Mouse (Mus musculus): ENCODE results near the gene Cope. TPM values are rescaled to one million over a fixed set of nuclear protein-coding genes. Genes with fewer than 3 reads are reported as not detected.

Cope gene
- polyA plus RNA-seq, 1 experiment from 2014 or later, result 341 TPM

DNA sequence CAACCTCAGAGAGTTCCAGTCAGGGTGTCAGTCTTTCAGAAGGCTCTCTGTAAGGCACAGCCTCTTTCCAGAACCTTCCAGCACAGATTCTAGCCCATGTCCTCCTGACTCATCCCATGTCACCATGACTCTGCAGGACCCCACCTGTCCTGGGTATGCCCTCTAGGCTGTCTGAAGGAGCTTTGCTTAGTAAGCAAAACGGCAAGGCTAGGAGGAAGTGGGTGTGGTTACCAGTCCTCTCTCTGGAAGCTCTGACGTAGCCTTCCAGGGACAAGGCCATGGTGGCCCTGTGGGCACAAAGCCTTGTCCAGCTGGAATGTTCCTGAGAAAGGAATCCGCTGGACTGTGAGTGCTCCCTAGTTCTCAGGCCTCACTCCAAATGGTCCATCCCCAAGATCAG is 29.4 kb upstream of the Cope start:
- no peak overlapping the region for H3K4me3 ChIP-seq (ENCODE audit: low read depth, low read length)
- no peak overlapping the region for H3K27ac ChIP-seq (ENCODE audit: low read length)
- no peak overlapping the region for H3K4me2 ChIP-seq (replicated peaks; ENCODE audit: low read depth, low read length)
- whole genome bisulfite sequencing, result 36% methylated on average over 3 of the region's 3 CpGs
- no peaks in the 10 kb centered on the region for H3K4me1 ChIP-seq (ENCODE audit: control insufficient read depth, insufficient read depth, low read length)
- no peaks in the 10 kb centered on the region for H3K9me3 ChIP-seq (ENCODE audit: control insufficient read depth, low read depth, low read length)
- no peaks in the 10 kb centered on the region for H3K27me3 ChIP-seq (ENCODE audit: control insufficient read depth, insufficient read depth, low read length)
- no peaks in the 10 kb centered on the region for H3K36me3 ChIP-seq (ENCODE audit: control insufficient read depth, insufficient read depth, low read length)
- no peak overlapping the region for H3K9ac ChIP-seq (replicated peaks; ENCODE audit: low read depth, low read length)
- peak; percentile 56 for ATAC-seq (ENCODE audit: insufficient number of reproducible peaks, insufficient read depth, low FRiP score, low read depth)

DNA sequence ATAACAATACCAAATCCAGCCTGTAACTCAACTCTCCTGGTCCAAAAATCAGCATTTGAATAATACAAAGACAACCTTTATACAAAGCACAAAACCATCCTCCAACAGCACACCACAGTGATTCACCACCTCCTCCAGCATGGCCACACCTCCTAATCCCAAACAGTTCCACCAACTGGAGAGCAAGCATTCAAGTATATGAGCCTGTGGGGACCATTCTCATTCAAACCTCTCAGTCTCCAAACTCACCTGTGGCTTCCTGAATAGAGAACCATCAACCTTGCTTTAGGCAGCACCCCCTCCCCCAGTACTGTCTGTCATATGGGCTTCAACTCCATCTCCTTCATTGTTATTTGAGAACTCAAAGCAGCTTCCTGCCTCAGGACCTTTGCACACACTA is 28.0 kb upstream of the Cope start:
- H3K4me3 ChIP-seq (ENCODE audit: low read depth, low read length), result no peak overlapping the region
- H3K9ac ChIP-seq (replicated peaks; ENCODE audit: low read depth, low read length), result no peak overlapping the region
- H3K9me3 ChIP-seq (ENCODE audit: control insufficient read depth, low read depth, low read length), result no peaks in the 10 kb centered on the region
- no peak overlapping the region for H3K4me2 ChIP-seq (replicated peaks; ENCODE audit: low read depth, low read length)
- H3K27me3 ChIP-seq (ENCODE audit: control insufficient read depth, insufficient read depth, low read length), result no peaks in the 10 kb centered on the region
- H3K27ac ChIP-seq (ENCODE audit: low read length), result no peak overlapping the region
- H3K4me1 ChIP-seq (ENCODE audit: control insufficient read depth, insufficient read depth, low read length), result no peaks in the 10 kb centered on the region
- H3K36me3 ChIP-seq (ENCODE audit: control insufficient read depth, insufficient read depth, low read length), result no peaks in the 10 kb centered on the region
- no peak for ATAC-seq (ENCODE audit: insufficient number of reproducible peaks, insufficient read depth, low FRiP score, low read depth)

DNA sequence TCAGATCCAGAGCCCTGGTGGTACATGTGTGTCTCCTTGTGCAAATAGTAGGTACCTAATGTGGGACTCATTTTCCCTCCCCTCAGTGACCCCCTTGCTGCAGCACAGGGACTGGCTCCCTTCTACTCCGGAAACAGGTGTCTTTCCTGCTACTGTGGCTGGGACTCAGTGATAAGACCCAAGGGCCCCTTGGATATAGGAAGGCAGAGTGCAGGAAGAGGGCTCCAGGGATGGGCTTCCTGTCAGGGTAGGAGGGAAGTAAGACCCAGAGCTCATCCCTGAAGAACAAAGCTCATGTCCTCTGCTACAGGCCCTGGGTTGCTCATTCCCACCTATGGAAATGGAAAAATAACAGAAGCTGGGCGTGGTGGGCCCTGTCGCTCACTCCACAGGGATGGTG is 25.8 kb upstream of the Cope start:
- 75% methylated on average over 3 of the region's 3 CpGs for WGBS
- ATAC-seq (ENCODE audit: insufficient number of reproducible peaks, insufficient read depth, low FRiP score, low read depth), result no peak

DNA sequence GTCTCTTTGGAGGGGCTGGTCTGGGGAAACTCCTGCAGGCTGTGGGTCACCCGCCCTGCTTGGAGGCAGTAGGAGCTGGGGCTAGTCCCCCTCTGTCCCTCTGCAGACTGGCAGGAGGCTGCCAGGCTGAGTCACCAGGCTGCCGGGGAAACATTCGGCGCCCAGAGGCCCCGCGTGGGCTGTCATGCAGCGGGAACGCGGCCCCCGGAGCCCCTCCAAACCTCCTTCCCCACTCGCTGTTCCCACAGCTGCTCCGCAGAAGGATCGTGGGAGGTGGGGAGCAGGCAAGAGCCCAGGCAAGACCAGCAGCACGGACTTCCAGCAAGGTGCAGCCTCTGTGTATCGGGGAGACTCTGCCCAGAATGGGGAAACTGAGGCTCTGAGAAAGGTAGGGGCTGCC is 24.1 kb upstream of the Cope start:
- no peak for ATAC-seq (ENCODE audit: insufficient number of reproducible peaks, insufficient read depth, low FRiP score, low read depth)
- Histone ChIP-seq H3K4me1 (ENCODE audit: control insufficient read depth, insufficient read depth, low read length) (0 out of 2 replicates have a peak, but pooled peaks cover 8% of the 10 kb centered on the region), H3K36me3 (ENCODE audit: control insufficient read depth, insufficient read depth, low read length) (no peaks in the 10 kb centered on the region), H3K27ac (ENCODE audit: low read length) (no peak overlapping the region), H3K9ac (replicated peaks; ENCODE audit: low read depth, low read length) (no peak overlapping the region), H3K9me3 (ENCODE audit: control insufficient read depth, low read depth, low read length) (no peaks in the 10 kb centered on the region), H3K4me2 (replicated peaks; ENCODE audit: low read depth, low read length) (no peak overlapping the region), H3K27me3 (ENCODE audit: control insufficient read depth, insufficient read depth, low read length) (no peaks in the 10 kb centered on the region), H3K4me3 (ENCODE audit: low read depth, low read length) (no peak overlapping the region)
- 61% methylated on average over 15 of the region's 15 CpGs for whole genome bisulfite sequencing

More for the DNA sequence above, 25.8 kb upstream of the Cope start:
- Histone ChIP-seq H3K9ac (replicated peaks; ENCODE audit: low read depth, low read length) (no peak overlapping the region), H3K36me3 (ENCODE audit: control insufficient read depth, insufficient read depth, low read length) (no peaks in the 10 kb centered on the region), H3K4me3 (ENCODE audit: low read depth, low read length) (no peak overlapping the region), H3K4me1 (ENCODE audit: control insufficient read depth, insufficient read depth, low read length) (no peaks in the 10 kb centered on the region), H3K27me3 (ENCODE audit: control insufficient read depth, insufficient read depth, low read length) (no peaks in the 10 kb centered on the region), H3K27ac (ENCODE audit: low read length) (no peak overlapping the region), H3K4me2 (replicated peaks; ENCODE audit: low read depth, low read length) (no peak overlapping the region), H3K9me3 (ENCODE audit: control insufficient read depth, low read depth, low read length) (no peaks in the 10 kb centered on the region)

DNA sequence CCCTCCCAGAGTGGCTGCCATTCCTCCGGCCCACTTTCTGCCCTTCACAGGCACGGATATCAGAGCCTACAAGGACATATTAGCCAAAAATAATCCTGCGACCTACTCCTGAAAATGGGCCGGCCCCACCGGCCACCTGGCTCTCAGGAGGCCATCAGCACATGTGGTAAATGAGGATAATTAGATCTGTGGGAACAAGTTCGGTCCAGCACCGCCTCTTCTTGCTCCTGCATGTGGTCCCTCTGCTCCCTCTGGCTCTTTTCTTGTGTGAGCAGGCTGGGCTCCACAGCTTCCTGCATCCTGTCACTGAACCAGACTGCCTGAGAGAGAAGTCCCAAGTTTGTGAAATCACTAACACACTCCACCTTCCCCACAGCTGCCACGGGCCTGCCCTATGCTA is 23.1 kb upstream of the Cope start:
- Histone ChIP-seq H3K4me2 (replicated peaks; ENCODE audit: low read depth, low read length) (no peak overlapping the region), H3K9ac (replicated peaks; ENCODE audit: low read depth, low read length) (no peak overlapping the region), H3K27ac (ENCODE audit: low read length) (no peak overlapping the region), H3K27me3 (ENCODE audit: control insufficient read depth, insufficient read depth, low read length) (no peaks in the 10 kb centered on the region), H3K9me3 (ENCODE audit: control insufficient read depth, low read depth, low read length) (no peaks in the 10 kb centered on the region), H3K4me3 (ENCODE audit: low read depth, low read length) (no peak overlapping the region), H3K36me3 (ENCODE audit: control insufficient read depth, insufficient read depth, low read length) (no peaks in the 10 kb centered on the region), H3K4me1 (ENCODE audit: control insufficient read depth, insufficient read depth, low read length) (peaks cover 9% of the 10 kb centered on the region; the same call in 1 of the 2 replicates)
- whole genome bisulfite sequencing, result 64% methylated on average over 8 of the region's 8 CpGs
- ATAC-seq (ENCODE audit: insufficient number of reproducible peaks, insufficient read depth, low FRiP score, low read depth), result no peak

DNA sequence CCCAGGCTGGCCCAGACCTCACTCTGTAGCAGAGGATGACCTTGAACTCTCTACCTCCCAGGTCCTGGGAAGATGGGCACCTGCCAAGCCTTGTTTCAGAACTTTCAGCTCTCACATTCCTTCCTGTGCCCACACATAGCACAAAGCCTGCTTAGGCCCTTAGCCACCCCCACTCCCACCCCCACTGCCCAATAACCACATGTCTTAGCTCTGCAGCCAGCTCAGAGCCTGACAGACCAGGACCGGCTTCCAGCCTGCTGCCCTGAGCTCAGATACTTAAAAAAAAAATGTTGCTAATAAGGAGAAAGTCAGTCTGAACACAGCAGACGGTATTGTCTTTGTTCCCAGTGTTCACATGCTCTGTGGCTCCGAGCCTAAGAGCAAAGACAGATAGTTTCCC is 21.3 kb upstream of the Cope start:
- 26% methylated on average over 3 of the region's 3 CpGs for WGBS
- no peaks in the 10 kb centered on the region for H3K9me3 ChIP-seq (ENCODE audit: control insufficient read depth, low read depth, low read length)
- no peak overlapping the region for H3K9ac ChIP-seq (replicated peaks; ENCODE audit: low read depth, low read length)
- ATAC-seq (ENCODE audit: insufficient number of reproducible peaks, insufficient read depth, low FRiP score, low read depth), result no peak
- H3K4me3 ChIP-seq (ENCODE audit: low read depth, low read length), result no peak overlapping the region
- H3K4me2 ChIP-seq (replicated peaks; ENCODE audit: low read depth, low read length), result no peak overlapping the region
- no peaks in the 10 kb centered on the region for H3K27me3 ChIP-seq (ENCODE audit: control insufficient read depth, insufficient read depth, low read length)
- peaks cover 14% of the 10 kb centered on the region for H3K36me3 ChIP-seq (ENCODE audit: control insufficient read depth, insufficient read depth, low read length)
- H3K27ac ChIP-seq (ENCODE audit: low read length), result no peak overlapping the region
- peaks cover 13% of the 10 kb centered on the region; the same call in 1 of the 2 replicates for H3K4me1 ChIP-seq (ENCODE audit: control insufficient read depth, insufficient read depth, low read length)

DNA sequence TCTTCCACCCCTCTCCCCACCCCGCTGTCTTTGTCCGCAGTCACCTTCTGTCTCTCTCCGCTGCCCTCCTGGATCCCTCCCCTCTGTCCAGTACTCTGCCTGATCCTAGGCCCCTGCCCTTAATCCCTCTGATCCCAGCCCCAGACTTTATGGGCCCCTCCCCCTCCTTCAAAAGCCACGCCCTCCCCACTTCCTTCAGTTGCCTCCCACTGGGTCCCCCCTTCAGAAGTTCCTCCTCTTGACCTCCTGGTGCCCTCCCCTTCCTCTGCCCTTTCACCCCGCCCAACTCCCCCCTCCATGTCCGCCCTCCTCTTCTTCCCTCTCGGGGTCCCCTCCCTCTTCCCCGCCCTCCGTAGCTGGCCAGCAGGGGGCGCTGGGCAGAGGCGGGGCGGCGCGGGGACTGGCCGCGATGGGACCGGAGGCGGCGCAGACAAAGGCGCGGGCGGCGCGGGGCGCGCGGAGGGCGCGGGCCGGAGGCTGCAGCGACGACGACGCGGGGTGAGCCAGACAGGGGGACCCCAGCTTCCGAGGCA is 19.6 kb upstream of the Cope start, which contains the start of gene Homer3:
Gene Homer3, plus strand, starts transcription at position 225 of the 533 bp plus-strand sequence.
- H3K4me1 ChIP-seq (ENCODE audit: control insufficient read depth, insufficient read depth, low read length), result peaks cover 13% of the 10 kb centered on the region; the same call in 1 of the 2 replicates
- WGBS, result under 1% methylated on average over 35 of the region's 36 CpGs
- H3K4me2 ChIP-seq (replicated peaks; ENCODE audit: low read depth, low read length), result peak within 1 kb of the TSS; percentile 86
- H3K9ac ChIP-seq (replicated peaks; ENCODE audit: low read depth, low read length), result peak within 1 kb of the TSS; percentile 91
- ATAC-seq (ENCODE audit: insufficient number of reproducible peaks, insufficient read depth, low FRiP score, low read depth), result peak; percentile 90
- no peaks in the 10 kb centered on the region for H3K9me3 ChIP-seq (ENCODE audit: control insufficient read depth, low read depth, low read length)
- peak within 1 kb of the TSS; percentile 74 for H3K4me3 ChIP-seq (ENCODE audit: low read depth, low read length)
- H3K27ac ChIP-seq (ENCODE audit: low read length), result peak within 1 kb of the TSS; percentile 69
- H3K27me3 ChIP-seq (ENCODE audit: control insufficient read depth, insufficient read depth, low read length), result no peaks in the 10 kb centered on the region
- peaks cover 28% of the 10 kb centered on the region for H3K36me3 ChIP-seq (ENCODE audit: control insufficient read depth, insufficient read depth, low read length)

DNA sequence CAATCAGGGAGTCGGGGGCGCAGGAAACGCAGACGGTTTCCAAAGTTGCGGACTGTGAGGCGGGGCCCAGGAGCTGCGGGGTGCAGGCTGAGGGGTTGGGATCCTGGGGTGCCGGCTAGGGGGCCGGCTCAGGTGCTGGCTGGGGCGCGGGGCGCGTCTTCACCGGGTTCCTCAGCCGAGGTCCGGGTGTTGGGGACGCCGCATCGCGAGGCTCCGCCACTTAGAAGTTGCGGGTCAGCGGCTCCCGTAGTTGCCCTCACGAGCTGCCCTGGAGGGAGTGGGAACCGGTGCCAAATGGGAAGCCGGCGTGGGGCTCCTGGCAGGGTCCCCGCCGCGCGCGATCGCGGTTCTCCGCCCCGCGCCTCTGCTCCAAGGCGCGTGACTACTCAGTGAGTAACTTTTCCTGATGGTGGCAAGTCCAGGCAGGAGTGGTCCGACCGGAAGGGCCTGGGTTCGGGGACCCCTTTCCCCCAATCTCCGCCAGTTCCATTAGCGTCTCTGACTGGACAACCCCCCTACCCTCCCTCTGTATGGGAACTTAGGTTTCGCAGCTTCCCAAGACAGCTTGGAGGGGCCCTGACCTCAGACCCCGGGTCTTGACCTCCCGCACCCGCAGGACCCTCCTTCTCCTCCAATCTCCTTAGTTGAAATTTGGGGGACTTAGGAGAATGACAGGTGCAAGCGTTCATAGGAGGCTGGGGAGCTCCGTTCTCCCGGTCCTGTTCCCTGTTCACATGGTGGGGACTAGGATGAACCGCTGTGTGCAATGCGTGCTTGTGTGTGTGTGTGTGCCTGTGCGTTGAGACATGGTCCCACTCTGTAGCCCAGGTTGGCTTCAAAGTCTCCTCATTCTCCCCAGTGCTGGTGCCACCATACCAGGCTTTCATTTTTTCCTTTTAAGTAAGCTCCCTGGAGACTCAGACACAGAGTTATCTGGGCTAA is 18.9 kb upstream of the Cope start:
- Histone ChIP-seq H3K36me3 (ENCODE audit: control insufficient read depth, insufficient read depth, low read length) (peaks cover 33% of the 10 kb centered on the region), H3K4me2 (replicated peaks; ENCODE audit: low read depth, low read length) (peak overlapping the region; percentile 86), H3K27me3 (ENCODE audit: control insufficient read depth, insufficient read depth, low read length) (no peaks in the 10 kb centered on the region), H3K9me3 (ENCODE audit: control insufficient read depth, low read depth, low read length) (no peaks in the 10 kb centered on the region), H3K4me3 (ENCODE audit: low read depth, low read length) (peak overlapping the region; percentile 74), H3K9ac (replicated peaks; ENCODE audit: low read depth, low read length) (peak overlapping the region; percentile 91), H3K4me1 (ENCODE audit: control insufficient read depth, insufficient read depth, low read length) (peaks cover 13% of the 10 kb centered on the region; the same call in 1 of the 2 replicates), H3K27ac (ENCODE audit: low read length) (peak overlapping the region; percentile 69)
- peak; percentile 47 for ATAC-seq (ENCODE audit: insufficient number of reproducible peaks, insufficient read depth, low FRiP score, low read depth)
- WGBS, result under 1% methylated on average over 54 of the region's 55 CpGs

Data from stomach, embryonic 14.5 days (tissue).